Mouse (Mus musculus) mouse trophoblast stem cell (cell line): ENCODE measurements around the gene Cfap70.

ENCODE experiments used
- in situ Hi-C, 2 experiments: fragments of 300-500 bp; cut with MseI, MboI; formaldehyde crosslinking; loops; 2 replicates in 1 of 2; 3 replicates in 1 of 2; pipeline ENCODE4 v1.15.1; 2025

Gene Cfap70

GRCm38 (mm10) chr14:20451765-20452331 is at the start of gene Cfap70:
Gene Cfap70 (minus strand): TSS chr14:20452226.
- in situ Hi-C loops, result no loop called here

DNA sequence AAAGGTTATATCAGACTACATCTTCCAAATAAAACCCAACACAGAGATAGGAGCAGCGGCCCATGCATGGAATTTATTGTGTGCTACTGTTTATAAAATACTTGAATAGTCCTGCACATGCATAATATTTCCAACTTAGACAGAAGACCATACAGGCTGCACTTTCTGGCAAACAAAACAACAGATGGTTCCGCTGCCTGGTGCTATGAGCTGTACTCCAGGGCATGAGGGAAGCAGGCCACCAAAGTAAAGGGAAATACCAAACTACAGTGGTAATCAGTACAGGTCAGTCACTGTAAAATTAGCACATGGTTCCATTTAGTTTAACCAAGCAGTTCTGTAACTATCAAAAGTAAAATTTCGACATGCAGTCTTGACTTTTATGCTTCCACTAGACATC is 48.0 kb upstream of the Cfap70 start:
- in situ Hi-C loops, result no loop called here

DNA sequence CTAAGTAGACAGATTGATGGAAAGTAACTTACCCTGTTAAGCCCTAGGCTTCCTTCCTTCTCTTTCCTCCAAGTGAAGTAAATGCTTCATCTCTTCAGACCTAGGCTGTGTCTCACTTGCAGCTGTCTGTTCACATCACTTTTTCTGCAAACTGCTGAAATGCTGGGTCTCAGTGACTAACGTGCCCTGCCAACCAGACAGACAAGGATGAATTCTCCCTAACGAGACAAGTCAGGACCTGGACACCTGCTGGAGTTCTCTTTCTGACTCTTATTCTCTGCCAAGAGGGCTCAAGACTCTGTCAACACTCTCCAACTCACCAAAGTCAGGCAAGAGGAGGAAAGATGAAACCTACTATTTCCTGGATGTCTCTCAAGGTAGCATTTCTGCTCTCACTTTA is 44.6 kb upstream of the Cfap70 start, which contains the start of gene Mss51:
Mss51 (minus strand) TSS at position 299 of the 400 bp plus-strand sequence.
- in situ Hi-C loops, result no loop called here

DNA sequence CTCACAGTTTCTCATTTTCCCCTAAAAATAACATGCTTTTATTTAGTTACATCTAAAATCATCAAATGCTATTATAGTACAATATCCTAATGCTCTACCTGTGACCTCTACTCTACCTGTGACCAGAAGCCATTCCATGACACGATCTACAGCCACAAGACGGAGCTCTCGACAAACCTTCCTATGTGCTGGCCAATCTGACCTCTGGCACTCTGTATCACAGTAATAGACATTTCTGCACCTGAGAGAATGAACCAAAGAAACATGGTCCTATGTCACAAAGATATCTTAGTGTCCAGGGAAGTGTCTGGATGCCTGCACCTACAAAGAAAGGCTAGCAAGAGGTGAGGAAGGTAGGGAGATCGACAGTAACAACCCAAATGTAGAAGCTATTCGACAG is 34.0 kb upstream of the Cfap70 start:
- in situ Hi-C loops, result no loop called here

DNA sequence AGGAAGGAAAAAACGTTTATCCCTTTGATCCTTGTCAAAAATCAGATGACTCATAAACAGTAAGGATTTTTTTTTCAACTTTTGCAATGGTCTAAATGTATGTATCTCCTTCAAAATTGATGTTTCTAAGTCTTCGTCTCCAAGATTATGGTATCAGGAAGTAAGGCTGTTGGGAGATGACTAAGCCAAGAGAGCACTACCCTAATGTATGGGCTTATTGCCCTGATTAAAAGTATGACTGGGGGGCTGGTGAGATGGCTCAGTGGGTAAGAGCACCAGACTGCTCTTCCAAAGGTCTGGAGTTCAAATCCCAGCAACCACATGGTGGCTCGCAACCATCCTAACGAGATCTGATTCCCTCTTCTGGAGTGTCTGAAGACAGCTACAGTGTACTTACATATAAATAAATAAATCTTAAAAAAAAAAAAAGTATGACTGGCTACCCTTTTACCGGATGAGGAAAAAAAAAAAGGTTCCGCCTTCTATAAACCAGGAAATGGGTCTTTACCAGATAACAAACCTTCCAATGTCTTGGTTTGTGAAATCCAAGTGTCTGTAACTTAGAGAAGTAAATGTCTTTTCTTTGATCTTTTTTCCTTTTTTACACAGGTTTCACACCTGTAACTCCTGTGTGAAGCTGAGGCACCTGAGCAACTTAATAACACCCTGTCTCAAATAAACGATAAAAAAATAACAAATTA is 30.2 kb upstream of the Cfap70 start:
- in situ Hi-C loops, result no loop called here

GRCm38 (mm10) chr14:20481211-20481610 is 29.2 kb upstream of the Cfap70 start:
- in situ Hi-C loops, result no loop called here

- in situ Hi-C loops, result no loop called here
Measured at GRCm38 (mm10) chr14:20480195-20480579, 28.2 kb upstream of the Cfap70 start.

GRCm38 (mm10) chr14:20479291-20480194 is 27.5 kb upstream of the Cfap70 start, which contains the start of gene Anxa7:
Gene Anxa7 (minus strand): TSS chr14:20480133.
- in situ Hi-C loops, result no loop called here

DNA sequence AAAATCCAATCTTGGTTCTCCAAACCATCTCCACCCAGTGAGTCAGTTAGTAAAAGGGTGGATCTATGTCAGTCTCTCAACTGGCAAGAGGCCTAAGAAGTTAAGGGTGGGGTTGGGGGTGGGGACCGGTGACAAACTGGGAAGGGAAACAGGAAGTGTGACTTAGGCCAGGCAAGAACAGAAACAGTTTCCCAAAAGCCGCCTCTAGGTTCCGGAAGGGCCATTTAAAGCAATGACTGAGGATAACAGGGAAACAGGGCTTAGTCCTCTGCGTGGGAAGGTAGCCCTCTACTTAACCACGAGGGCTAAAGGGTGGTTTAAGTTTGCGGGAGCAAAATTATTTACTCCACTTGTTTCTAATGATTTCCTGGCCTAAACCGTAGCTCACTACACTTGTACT is 26.8 kb upstream of the Cfap70 start:
- in situ Hi-C loops, result no loop called here

- in situ Hi-C loops, result no loop called here
Measured at GRCm38 (mm10) chr14:20478385-20478784, 26.4 kb upstream of the Cfap70 start.

GRCm38 (mm10) chr14:20477261-20478025 is 25.4 kb upstream of the Cfap70 start:
- in situ Hi-C loops, result no loop called here

DNA sequence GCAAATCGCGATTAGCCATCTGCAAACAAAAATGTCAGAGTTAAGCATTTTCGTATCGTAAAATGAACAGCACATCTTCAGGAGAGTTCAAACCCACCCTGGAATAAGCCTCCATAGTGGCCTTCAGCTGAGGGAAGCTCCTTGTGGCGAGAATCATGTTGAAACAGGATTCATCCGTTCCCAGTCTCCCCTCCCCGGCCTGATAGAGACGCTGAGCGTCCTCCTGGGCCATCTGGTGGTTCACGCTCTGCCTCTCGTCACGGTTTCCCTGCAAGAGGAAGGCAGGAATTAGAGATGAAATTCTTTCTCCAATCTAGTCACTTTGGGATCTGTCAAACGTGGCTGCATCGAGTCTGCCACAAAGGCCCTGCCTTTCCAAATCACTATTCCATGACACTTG is 8.2 kb upstream of the Cfap70 start:
- in situ Hi-C loops, result no loop called here

DNA sequence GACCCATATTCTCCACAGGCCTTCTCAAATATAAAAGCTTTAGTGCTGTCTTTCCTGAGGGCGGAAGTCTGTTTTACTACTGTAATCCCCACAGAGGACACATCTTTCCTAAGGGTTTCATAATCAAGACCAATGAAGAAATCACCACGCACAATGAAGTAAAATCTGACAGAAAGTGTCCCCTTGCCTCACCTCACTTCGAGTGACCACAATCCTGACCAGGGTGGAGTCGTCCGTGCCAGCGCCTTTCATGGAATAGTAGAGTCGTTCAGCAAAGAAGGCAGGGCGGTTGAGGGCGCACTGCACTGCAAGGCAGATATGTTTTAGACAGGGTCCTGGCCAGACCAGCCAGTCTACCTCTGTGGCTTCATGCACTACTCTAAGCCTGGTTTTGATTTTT is 6.4 kb upstream of the Cfap70 start:
- in situ Hi-C loops, result no loop called here

GRCm38 (mm10) chr14:20452929-20453328 is 903 bp upstream of the Cfap70 start:
- in situ Hi-C loops, result no loop called here

- in situ Hi-C loops, result no loop called here
Measured at GRCm38 (mm10) chr14:20451302-20451701, 724 bp downstream of the Cfap70 start.

DNA sequence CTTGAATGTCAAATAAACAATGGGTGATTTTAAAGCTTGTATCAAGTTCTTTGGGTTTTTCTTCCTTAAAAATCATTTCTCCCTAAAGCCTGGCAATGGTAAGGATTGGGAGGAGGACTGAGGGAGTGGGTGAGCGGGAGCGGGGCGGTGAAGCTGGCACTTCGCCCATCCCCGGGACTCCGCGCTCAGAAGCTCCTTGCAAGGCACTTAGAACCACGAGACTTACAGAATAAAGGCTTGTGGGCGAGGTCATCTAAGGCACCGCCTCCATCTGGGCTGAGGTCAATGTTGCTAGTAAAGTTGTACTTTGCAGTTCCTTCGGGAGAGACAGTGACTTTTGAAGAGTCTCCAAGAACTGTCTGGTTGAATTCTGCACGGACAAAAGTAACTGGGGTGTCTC is 4.8 kb downstream of the Cfap70 start:
- in situ Hi-C loops, result no loop called here

DNA sequence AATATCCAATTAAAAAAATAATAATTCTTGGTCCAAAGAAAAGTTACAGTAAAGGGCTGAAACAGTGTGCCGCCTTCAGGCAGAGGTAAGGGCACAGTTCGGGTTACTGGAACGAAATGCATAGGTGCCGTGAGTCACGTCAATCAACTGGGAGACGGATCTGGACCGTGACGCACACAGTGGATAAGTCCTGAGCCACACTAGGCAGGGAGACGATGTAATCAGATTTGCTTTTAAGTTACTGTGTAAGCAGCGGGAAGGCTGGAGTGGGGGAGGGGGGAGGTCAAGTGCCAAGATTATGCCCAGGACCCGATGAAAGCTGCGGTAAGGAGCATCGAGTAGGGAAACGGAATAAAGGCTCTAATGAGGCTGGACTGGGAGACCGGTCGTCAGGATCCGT is 9.8 kb downstream of the Cfap70 start:
- in situ Hi-C loops, result no loop called here

DNA sequence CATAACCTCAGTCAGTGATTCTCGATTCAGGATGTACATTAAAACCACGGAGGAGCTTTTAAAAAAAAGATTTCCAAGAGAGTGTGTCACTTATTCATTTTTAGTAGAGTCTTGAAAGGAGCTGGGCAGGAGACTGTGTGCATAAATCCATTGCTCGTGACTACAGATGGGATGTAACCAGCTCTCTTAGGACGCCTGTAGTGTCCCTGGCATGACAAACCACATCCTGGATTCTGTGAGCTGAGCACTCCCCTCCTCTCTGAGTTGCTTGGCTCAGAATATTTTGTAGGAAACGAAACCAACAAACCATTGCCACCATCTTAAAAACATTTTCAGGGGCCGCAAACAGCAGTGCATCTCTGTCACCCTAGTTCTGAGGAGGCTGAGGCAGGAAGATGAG is 15.1 kb downstream of the Cfap70 start:
- in situ Hi-C loops, result no loop called here

DNA sequence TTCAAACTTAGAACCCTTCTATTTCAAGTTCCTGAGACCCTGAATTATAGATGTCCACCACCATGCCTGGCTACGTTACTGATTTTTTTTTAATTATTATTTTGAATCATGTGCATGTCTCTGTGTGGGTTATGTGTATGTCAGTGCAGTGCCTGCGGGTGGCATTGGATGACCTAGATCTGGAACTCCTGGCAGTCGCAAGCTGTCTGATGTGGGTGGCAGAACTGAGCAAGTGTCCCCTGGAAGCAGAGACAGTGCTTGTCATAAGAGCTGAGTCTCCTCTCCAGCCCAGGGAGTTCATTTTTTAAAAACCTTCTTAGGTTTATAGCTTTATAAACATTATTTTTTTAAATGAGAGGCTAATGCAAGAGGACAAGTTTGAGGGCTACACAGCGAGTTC is 19.6 kb downstream of the Cfap70 start:
- in situ Hi-C loops, result no loop called here

GRCm38 (mm10) chr14:20431726-20432125 is 20.3 kb downstream of the Cfap70 start:
- in situ Hi-C loops, result no loop called here

DNA sequence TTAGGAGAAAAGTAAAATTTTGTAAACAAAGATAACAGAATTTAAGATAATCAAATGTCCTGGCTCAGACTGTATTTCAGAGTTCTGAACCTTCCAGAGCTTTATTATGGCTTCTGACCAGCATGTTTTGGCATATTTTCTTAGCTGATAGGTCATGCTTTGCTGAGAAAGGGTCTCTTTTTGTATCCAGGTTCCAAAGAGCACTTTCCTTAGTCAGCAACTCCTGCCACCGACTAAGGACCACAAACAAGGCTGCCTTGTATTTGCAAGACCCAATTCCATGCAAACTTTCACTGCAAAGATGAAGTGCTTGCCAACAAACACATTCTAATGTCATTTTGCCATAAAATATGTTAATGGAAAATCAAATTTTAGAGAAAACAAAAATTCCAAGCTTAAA is 22.2 kb downstream of the Cfap70 start:
- in situ Hi-C loops, result no loop called here

- in situ Hi-C loops, result no loop called here
Measured at GRCm38 (mm10) chr14:20428593-20428992, 23.4 kb downstream of the Cfap70 start.
